Mouse (Mus musculus) frontal cortex, adult (tissue): Measurements from ENCODE around the gene Zfp574.

Source experiments
- ATAC-seq: cut with Nextera tagmentation; 2 replicates; pipeline ENCODE4 v1.9.2; 2017; ENCODE audit warnings: mild to moderate bottlenecking, moderate library complexity, mixed read lengths; ENCODE audit not compliant: low TSS enrichment

Gene Zfp574

DNA sequence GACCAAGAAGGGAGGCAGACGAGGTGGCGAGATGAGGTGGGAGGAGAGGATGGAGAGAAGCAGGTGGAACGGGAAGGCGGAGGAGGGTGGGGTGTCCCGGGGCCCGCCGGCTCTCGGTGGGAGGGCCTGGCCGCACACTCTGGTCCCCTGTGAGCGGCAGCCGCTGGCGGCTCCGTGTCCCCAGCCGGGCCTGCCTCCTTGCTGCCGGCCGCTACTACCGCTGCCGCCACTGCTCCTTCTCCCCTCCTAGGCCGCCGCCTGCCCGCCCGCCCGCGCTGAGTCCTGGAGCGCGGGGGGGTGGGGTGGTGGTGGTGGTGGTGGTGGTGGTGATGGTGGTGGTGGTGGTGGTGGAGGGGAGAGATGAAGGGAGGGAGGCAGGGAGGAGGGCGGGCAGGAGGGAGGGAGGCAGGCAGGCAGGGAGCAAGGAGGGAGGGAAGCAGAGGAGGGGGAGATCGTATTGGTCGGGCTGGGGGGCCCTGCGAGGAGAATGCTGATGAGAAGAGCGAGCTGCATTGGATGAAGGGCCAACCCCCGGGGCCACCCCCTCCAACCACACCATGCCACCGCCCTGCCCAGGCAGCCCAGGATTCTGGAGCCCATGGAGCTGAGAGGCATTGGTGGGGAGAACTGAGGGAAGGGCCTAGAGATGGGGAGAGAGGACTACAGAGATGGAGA is 486 bp downstream of the Zfp574 start:
- no peak for ATAC-seq

DNA sequence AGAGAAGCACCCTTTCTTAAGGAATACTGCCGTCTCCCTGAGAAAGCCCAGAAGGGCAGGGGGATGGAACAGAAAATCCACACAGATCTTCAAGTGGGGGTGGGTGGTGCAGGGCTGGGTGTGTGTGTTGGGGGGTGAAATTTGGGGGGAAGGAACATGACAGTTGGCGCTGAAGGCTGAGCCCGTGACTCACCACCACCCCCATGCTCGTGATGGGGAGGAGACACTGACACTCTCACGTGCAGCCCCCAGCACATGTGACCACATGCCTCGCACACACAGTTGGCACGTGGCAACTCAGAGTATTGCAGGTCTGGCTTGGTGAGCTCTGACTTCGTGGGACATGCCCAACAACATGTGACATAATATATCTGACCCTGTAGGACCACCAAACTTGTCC is 1.6 kb downstream of the Zfp574 start:
- ATAC-seq = no peak

DNA sequence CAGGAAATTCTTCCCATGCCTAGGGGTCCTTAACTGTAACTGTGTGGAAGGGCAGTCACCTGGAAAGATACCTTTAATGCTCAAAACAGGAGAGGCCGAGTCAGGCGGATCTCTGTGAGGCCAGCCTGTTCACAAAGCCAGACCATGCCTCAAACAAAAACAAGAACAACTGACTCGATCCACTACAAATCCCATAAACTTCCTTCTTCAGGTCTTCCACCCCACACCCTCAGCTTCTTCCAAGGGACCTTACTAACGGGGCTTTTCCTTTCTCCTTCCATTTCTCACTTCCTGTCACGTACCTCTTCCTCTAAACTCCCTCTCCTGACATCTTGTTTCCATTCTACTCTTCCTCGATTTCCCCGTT is 3.9 kb downstream of the Zfp574 start:
- no peak for ATAC-seq

DNA sequence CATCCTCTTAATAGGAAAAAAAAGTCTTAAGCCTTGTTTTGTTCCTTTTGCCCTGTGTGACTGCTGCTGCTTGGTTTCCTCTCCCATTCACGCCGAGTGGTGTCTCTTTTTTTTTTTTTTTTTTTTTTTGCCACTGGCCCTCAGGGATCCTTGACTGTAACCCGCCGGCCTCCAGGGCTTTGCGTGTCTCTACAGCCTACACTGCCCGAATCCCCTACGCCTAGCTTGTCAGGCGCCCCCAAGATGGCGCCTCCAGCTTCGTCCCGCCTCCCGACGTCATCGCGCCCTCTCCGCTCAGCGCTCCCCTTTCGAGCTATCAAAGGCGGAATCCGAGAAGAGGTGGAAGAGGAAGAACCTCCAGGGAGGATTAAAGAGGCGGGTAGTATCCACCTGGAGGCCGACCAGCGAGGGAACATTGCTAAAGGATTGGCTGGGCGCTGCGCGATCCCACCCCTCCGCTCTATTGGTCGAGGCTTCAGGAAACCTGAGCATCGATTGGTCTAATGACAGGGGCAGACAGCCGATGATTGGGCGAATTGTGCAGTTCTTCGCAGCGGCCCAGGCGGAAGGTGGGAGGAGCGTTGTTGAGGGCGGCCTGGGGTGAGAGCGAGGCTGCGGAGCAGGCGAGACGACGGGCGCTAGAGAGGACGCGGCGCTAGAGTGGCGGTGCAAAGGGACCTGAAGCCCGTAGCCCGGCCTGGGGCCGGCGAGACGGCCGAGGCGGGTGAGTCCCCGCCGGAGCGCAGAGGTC is 4.5 kb downstream of the Zfp574 start:
- ATAC-seq = peak; percentile 89

DNA sequence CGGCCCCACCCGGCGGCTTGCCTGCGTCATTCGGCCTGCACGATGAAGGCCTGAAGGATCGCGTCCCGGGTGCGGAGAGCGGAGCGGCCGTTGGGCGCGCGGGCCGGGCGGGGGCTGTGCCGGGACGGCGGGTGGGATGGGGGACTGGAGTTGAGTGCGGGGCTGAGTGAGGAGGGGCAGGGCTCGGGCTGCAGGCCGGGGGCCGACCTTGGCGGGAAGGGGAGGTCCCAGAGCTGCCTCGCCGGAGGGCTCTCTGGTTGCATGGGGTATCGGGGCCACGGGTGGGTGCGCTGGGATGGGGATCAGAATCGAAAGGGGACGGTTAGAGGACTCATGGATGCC is 5.0 kb downstream of the Zfp574 start:
- ATAC-seq = no peak

DNA sequence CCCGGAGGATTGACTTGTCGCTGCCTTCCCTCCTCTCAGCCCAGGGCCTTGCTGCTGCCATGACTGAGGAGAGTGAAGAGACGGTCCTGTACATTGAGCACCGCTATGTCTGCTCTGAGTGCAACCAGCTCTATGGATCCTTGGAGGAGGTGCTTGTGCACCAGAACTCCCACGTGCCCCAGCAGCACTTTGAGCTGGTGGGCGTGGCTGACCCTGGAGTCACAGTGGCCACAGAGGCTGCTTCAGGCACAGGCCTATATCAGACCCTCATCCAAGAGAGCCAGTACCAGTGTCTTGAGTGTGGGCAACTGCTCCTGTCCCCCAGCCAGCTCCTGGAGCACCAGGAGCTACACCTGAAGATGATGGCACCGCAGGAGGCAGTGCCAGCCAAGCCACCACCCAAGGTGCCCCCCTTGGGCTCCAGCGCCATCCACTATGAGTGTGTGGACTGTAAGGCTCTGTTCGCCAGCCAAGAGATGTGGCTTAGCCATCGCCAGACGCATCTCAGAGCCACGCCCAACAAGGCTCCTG is 7.2 kb downstream of the Zfp574 start:
- ATAC-seq = no peak

DNA sequence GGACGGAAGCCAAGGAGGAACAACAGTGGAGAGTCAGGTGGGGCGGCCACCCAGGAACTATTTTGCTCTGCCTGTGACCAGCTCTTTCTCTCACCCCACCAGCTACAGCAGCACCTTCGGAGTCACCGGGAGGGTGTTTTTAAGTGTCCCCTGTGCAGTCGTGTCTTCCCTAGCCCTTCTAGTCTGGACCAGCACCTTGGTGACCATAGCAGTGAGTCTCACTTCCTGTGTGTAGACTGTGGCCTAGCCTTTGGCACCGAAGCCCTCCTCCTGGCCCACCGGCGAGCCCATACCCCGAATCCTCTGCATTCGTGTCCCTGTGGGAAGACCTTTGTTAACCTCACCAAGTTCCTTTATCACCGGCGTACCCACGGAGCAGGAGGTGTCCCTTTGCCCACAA is 8.1 kb downstream of the Zfp574 start:
- ATAC-seq = no peak

DNA sequence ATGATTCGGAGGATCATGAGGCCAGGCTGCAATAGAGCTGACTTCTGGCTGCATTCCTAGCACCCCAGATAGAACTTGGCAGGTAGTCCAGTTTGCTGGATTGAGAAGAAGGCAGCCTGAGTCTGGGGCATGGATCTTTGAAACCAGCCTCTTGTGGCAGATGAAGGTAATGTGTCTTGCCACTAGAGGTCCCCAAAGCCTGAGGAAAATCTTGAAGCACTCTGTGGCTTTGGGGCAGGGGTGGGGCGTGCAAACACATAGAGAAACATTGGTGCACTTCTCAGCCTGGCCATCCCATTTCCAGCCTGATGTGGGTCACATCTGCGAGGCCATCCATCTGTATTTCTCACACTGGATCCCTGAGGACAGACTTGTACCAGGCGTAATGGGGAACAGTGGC is 10.1 kb downstream of the Zfp574 start:
- peak; percentile 44; the same call in 1 of the 2 replicates for ATAC-seq

DNA sequence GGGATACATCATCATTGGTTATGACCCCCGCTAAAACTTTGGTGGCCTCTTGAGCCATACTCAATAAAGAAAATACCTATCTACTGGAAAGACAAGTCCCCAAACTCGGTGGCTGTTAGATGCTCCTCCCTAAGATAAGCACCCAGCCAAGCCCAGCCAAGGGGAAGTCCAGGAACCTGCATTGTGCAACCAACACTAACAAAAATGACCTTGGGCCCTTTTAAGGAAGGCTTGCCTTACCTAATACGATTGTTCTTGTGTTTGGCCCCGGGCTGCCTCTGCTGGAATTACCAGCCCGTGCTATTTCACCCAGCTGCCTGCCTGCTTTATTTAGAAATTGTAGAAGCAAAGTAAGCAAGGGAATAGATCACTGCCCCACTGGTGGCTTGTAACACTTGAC is 12.3 kb downstream of the Zfp574 start:
- no peak for ATAC-seq

DNA sequence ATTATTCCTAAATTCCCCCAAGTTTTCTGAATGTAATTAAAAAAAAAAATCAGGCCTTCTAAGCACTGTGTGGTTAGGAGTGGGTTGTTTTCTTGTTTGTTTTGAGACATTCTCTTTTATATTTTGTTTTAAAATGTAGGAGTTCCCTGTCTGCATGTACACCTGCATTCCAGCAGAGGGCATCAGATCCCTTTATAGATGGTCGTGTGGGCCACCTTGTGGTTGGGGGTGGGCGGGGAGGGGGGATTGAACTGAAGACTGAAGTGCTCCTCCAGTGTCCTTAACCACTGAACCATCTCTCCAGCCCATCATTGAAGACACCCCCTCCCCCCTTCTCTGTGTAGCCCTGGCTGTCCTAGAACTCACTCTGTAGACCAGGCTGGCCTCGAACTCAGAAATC is 14.3 kb downstream of the Zfp574 start:
- ATAC-seq = no peak

DNA sequence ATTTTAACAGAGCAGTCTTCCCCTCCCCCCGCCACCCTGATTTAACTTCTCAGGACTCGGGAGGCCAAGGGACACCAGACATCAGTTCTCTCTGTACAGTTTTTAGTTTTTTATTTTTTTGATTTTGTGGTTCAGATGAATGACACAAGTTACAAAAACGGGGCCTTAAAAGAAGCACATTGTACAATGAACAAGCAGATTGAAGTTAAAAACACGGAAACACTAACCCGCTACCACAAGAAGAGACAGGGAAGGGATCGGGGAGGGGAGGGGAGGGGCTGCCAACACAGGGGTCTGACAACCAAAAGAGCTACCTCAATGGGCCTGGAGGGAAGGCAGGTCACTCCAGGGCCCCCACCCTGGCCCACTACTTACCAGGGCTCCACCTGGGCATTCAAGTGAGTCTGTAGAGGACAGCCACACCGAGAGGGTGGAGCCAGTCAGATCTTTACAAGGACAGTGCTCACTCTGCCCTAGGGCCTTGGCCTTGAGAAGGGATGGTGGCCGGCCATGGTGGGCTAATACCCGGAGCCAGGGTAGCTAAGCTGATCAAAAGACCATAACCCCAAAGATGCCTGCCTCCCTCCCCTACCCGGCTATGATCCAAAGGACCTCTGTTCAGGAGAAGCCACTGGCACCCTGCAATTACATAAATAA is 15.0 kb downstream of the Zfp574 start:
- ATAC-seq = no peak

DNA sequence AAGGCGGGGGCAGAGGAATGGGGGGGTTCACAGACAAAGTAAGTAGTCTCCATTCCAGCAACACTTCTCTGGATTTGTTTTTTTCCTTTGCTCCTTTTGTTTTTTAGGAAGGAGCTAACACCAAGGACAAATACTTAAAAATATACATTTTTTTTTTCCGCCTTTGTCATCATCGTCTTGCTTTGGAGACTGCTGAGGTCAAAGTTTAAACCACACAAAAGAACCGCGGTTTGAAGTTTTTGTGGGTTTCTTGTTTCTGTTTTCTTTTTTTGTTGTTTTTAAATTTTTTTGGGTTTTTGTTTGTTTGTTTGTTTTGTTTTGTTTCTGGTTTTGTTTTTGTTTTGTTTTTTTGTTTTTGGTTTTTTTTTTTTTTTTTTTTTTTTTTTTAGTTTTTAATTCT is 15.6 kb downstream of the Zfp574 start:
- no peak for ATAC-seq

DNA sequence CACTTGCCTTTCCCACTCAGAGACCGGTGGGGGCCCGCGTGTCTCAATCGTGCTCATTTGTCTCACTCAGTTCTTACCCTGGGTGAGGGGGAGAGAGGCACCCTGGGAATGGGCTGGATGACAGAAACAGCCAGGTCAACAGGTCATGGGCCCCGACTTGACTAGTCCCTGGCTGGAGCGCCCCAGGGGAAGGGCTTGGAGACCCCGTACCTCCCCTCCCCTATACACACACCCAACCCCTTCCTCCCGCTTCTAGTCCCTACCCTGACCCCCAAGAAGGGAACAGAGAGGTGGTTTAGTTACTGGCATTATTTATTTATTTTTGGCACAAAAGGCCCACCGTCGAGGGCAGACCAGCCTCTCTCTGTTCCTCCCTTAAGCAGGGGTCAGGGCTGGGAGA is 16.2 kb downstream of the Zfp574 start:
- ATAC-seq = no peak

DNA sequence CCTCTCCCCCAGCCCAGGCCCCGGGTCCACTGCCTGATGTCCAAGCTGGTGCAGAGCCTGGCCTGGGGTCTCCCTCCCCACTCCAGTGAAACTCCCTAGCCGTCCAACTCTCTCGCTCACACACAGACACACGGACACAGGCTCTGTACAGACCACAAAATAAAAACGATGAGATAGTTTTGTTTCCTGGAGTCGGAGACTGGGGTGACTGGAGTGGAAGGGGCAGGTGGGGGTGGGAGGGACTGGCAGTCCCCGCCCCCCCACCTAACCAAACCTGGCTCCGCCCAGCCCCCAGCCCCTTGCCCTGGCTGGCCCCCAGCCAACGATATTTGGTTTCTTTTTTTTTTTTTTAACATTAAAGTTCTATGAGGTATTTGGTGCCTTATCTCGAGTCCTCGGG is 16.6 kb downstream of the Zfp574 start:
- ATAC-seq = no peak

DNA sequence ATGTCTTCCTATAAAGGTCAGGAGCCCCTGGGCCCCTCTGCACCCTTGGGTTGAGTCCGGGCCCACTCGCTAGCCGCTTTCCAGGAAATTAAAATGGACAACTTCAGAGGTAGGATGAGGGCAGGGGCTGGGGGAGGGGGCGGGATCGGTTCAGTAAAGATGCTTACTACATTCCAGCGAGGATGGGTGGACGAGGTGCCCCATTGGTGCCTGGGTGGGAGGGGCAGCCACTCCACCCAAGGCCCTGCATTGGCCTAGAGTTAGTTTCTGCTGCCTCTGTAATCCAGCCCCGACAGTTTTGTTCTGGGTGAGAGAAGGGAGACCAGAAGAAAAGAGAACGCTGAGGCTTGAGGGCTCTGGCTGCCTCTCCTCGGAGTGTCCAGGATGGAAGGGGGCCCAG is 17.5 kb downstream of the Zfp574 start:
- ATAC-seq = no peak

DNA sequence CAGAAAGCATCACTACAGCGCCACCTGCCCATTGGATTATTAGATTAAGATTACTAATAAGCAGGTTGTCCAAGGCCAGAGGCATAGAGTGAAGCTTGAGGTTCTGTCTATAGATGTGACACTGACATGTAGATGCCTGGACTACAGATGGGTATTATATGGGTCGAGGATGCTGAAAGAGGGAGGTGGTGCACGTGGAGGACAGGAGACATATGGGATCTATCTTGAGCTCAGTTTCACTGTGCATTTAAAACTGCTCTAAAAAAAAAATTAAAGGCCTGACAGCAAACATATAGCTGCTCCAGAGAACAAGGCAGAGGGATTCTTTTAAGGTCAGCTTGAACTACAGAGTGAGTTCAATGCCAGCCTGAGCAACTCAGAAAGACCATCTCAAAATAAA is 25.8 kb downstream of the Zfp574 start:
- ATAC-seq = peak; percentile 81

DNA sequence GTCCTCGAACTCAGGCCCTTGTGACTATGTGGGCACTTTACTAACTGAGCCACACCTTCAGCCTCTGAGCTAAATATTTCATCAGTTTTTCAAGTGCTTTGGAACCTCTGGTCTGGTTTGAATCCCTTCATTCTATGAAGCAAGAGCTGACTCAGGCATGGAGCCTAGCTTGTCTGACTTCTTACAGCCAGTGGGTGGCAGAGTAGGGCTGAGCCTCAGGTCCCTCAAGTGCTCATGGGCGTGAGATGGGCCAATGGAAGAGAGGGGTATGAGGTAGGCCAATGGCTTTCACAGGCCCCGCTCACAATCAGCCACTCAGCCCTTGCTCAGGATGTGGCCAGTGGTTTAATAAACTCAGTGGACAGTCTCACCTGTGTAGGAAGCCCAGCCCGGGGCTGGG is 27.2 kb downstream of the Zfp574 start:
- peak; percentile 46; the same call in 1 of the 2 replicates for ATAC-seq

DNA sequence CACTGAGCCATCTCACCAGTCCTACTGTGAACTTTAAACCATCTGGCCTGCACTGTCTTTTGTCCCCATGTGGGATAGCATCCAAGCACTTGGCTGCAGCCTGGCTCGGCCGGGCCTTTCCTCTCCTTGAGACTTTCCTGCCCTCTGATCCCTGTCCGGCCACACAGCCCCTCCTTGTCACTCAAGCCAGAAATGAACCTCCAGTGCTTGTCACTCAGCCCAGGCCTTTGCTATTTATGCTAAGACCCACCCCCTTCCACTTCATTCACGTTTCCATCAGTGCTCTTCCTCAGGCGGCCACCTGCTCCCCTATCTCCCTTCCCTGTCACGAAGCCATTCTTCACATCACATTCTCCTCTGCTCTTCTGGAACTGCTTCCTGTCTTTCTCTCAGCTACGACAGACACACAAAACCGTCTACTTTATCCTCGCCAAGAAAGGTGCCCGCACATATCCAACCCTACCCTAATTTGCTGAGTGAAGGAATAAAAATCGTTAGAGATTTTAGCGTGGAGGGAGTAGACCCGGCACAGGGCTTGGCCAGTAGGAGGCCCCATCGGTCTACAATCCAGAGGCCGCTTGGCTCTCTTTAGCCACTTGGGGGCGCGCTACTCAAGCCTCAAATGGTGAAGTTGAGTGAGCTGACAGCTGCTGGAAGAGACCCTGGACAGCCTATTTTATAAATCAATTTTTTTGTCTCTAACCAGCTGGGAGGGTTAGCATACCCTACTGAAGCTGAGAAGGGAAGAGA is 33.2 kb downstream of the Zfp574 start:
- peak; percentile 83 for ATAC-seq

DNA sequence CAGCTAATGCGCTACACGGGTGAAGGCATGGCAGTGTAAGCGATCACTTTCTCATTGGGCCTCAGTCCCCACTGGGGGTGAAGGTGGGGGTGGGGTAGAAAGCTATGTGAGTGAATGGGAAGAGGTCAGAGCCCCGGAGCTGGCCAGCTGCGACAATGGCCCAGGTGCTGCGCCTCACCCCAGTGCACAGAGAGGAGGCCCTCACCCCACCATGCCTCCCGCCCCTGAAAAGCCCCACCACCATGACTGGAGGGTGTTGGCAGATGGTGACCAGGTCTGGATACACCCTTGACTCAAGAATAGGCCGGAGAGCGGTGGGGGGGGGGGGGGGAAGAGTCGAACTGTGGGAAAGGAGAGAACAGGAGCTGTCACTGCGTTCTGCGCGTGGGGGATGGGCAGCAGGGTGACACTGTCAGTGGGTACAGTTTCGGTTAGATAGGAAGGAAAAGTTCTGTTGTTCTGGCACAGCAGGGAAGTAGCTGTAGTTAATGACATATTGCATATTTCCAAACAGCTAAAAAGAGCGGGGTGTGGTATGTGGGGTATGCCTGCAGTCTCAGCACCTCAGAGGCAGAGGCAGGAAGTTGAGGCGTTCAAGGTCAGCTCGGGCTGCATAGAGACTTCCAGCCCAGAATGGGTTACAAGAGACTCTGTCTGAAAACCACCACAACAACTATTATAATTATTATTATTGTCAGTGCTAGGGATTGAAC is 34.6 kb downstream of the Zfp574 start:
- ATAC-seq = no peak

DNA sequence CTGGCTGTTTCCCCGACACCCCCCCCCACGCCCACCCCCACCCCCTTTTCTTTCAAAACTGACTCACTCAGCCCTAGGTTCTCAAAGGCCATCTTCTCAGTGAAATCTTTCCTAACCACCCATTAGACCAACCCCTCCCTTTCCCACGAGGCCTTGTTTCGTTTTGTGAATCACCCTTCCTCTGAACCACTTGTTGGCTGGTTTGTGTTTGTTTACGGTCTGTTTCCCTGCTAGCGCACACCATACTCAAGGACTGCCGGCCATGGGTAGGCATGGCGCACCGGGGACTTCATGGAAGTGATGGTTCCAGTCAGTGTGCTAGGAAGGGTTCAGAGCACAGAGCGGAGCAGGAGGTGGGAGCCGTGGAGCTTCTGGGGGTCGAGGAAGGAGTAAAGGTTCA is 37.0 kb downstream of the Zfp574 start:
- no peak for ATAC-seq

DNA sequence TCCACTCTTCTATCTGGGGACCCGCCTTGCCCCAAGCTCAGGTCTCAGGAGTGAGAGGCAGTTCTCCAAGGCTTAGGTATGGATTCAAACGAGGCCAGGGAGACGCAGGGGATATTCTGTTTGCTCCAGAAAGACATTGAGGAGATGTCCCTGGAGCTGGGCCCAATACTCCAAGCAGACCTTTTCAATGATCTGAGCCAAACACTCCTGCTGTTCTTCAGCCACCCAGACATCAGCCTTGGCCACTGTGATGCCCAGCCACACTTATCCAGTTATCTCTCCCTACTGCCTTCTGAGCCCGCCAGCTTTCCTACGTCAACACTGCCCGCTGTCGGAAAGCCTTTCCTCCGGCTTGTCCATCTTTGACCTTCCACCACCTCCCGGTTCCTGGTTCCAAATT is 38.0 kb downstream of the Zfp574 start:
- no peak for ATAC-seq
